9 mouse cellular contexts compared by ENCODE assay signal in genomic region chr2:103643584-103644211, GRCm38 (mm10).
DNase-seq lines count a peak whose midpoint lies in the region; ATAC-seq and TF ChIP-seq lines count a peak whose summit lies in the region.
"Had no signal": no experiment of that assay in that cellular context is flagged by ENCODE, and none has a peak within 500 bp of the region (broad histone marks: within the 10 kb centered on the region; RNA-seq: fewer than 3 reads in every experiment).

No protein-coding gene starts in this region.

- peaks cover 7% of the 10 kb centered on the region for H3K4me1 ChIP-seq in stomach, embryonic 16.5 days (ENCODE audit: control insufficient read depth, insufficient read depth, low read length)

- peak; percentile 10 for DNase-seq in cerebellum, adult 9-10 months
- no peak for DNase-seq in cerebellum, adult 11 months
- DNase-seq in right cerebral cortex, adult 18-20 months, result peak; percentile 47
- no peak for DNase-seq in right cerebral cortex, postnatal 14 days
- DNase-seq in layer of hippocampus, adult 2 months (ENCODE audit: low spot score in 2 of 2), result peak in 1 of 2 experiments; percentile 44
- no peak for DNase-seq in spleen, postnatal 10 days (ENCODE audit: low spot score in 2 of 2)
- DNase-seq: liver, embryonic 13.5 days had no signal

- H3K4me3 ChIP-seq in layer of hippocampus, adult 2 months, result no peak overlapping the region
- H3K4me3 ChIP-seq in stomach, embryonic 16.5 days (replicated peaks; ENCODE audit: low read length), result no peak overlapping the region
- H3K4me3 ChIP-seq: liver, embryonic 13.5 days had no signal

- H3K27me3 ChIP-seq in stomach, embryonic 16.5 days (ENCODE audit: control insufficient read depth, insufficient read depth, low read length), result no peaks in the 10 kb centered on the region
- H3K27me3 ChIP-seq: liver, embryonic 13.5 days had no signal

- TF ChIP-seq CTCF in layer of hippocampus, adult 2 months (conservative IDR thresholded peaks at IDR 0.05), result peak; percentile 48

- 0 out of 2 replicates have a peak, but pooled peaks have one; percentile 40 for ATAC-seq in stomach, embryonic 16.5 days (ENCODE audit: insufficient read depth, low FRiP score)
- no peak for ATAC-seq in CD4-positive, CD25-positive, alpha-beta regulatory T cell, adult 4 months

- H3K9ac ChIP-seq in stomach, embryonic 16.5 days (ENCODE audit: low read length), result no peak overlapping the region
- H3K9ac ChIP-seq: liver, embryonic 13.5 days had no signal

- 47% methylated on average over 4 of the region's 4 CpGs for WGBS in stomach, embryonic 16.5 days

- H3K36me3 ChIP-seq in stomach, embryonic 16.5 days (ENCODE audit: control insufficient read depth, insufficient read depth, low read length), result no peaks in the 10 kb centered on the region
- H3K36me3 ChIP-seq: liver, embryonic 13.5 days had no signal

- no peaks in the 10 kb centered on the region for H3K9me3 ChIP-seq in stomach, embryonic 16.5 days (replicated peaks; ENCODE audit: control insufficient read depth, low read length)
- H3K9me3 ChIP-seq: liver, embryonic 13.5 days had no signal

- H3K4me2 ChIP-seq in stomach, embryonic 16.5 days (ENCODE audit: low read depth, low read length), result no peak overlapping the region
- H3K4me2 ChIP-seq: liver, embryonic 13.5 days had no signal

- H3K27ac ChIP-seq in layer of hippocampus, adult 2 months, result peak overlapping the region; percentile 48; the same call in 1 of the 2 replicates
- no peak overlapping the region for H3K27ac ChIP-seq in stomach, embryonic 16.5 days (ENCODE audit: low read length)
- H3K27ac ChIP-seq: liver, embryonic 13.5 days had no signal

Comparison
In these comparisons a context has a peak if more than half of its experiments do, and no peak if none do; other contexts are left out.
1. DNase-seq: peak in cerebellum, adult 9-10 months (single experiment) and right cerebral cortex, adult 18-20 months (single experiment); none in cerebellum, adult 11 months (single experiment), right cerebral cortex, postnatal 14 days (single experiment) and spleen, postnatal 10 days (0 of 2).